In genomic region chr1:137332108-137332769, GRCm38 (mm10) we compare ENCODE assay signal across 8 mouse cellular contexts.
DNase-seq lines count a peak whose midpoint lies in the region; ATAC-seq lines count a peak whose summit lies in the region.

No protein-coding gene starts in this region.

- ATAC-seq in midbrain, embryonic 15.5 days (replicated peaks): peak; percentile 86
- no peak for ATAC-seq in activated CD4-positive, CD25-positive, alpha-beta regulatory T cell, adult 4 months

- H3K4me2 ChIP-seq in midbrain, embryonic 15.5 days: no peak overlapping the region

- no peaks in the 10 kb centered on the region for H3K36me3 ChIP-seq in midbrain, embryonic 15.5 days (replicated peaks)

- peak overlapping the region; percentile 51; the same call in 1 of the 2 replicates for H3K27ac ChIP-seq in midbrain, embryonic 15.5 days

- H3K4me3 ChIP-seq in midbrain, embryonic 15.5 days: no peak overlapping the region

- peak; percentile 47 for DNase-seq in embryo, embryonic 10 days (ENCODE audit: low spot score)
- no peak for DNase-seq in embryo, embryonic 9.5 days (ENCODE audit: extremely low spot score)
- DNase-seq in right cerebral cortex, adult 2 months (ENCODE audit: low spot score in 2 of 2): peak; percentile 32 to 52
- DNase-seq in right cerebral cortex, postnatal 4 days: no peak
- DNase-seq in kidney, postnatal 4 days: peak; percentile 31 to 55
- no peak for DNase-seq in MN1 (ENCODE audit: low spot score)

- no peak overlapping the region for H3K9ac ChIP-seq in midbrain, embryonic 15.5 days

- no peaks in the 10 kb centered on the region for H3K27me3 ChIP-seq in midbrain, embryonic 15.5 days (replicated peaks)

- WGBS in midbrain, embryonic 15.5 days: 48% methylated on average over 8 of the region's 8 CpGs

- H3K4me1 ChIP-seq in midbrain, embryonic 15.5 days: peaks cover 6% of the 10 kb centered on the region

- H3K9me3 ChIP-seq in midbrain, embryonic 15.5 days: no peaks in the 10 kb centered on the region

Comparison
In these comparisons a context has a peak if more than half of its experiments do, and no peak if none do; other contexts are left out.
1. DNase-seq: peak in embryo, embryonic 10 days (single experiment), right cerebral cortex, adult 2 months (2 of 2) and kidney, postnatal 4 days (2 of 2); none in embryo, embryonic 9.5 days (single experiment), right cerebral cortex, postnatal 4 days (single experiment) and MN1 (single experiment).